Mouse (Mus musculus): ENCODE measurements at regions not wholly inside any gene's neighbourhood (a gene's known extent, or its start where the extent isn't known, plus 50 kb on each side); places are given as distances from the start of the nearest gene placed in this dataset.

DNA sequence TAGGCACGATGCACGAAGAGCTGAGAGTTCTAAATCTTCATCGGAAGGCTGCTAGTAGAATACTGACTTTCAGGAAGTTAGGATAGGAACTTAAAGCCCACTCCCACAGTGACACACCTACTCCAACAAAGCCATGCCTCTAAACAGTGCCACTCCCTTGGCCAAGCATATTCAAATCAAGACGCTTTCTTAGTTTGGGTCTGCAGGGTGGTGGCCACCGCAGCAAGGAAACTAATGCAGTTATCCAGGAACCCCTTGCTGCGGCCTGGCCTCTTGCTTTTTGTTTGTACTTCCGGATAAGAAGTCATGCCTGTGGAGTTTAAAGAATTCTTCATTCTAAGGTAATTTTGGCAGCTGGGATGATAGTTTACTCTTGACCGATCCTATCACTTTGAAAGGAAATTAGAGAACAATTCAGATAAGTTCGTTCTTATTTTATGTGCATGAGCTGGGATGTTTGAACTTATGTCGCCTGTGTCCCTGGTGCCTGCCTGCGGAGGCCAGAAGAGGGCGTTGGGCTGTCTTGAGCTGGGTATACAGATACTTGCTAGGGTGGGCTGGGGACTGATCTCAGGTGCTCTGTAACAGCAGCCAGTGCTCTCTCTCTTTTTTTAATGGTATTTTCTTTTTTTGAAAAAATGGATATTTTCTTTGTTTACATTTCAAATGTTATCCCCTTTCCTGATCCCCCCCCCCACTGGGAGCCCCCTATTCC lies 298.5 kb downstream of the Gm11011 start:
- POLR2A ChIA-PET: interaction anchor here in 3 of 4 experiments (0.6 to 1.8 kb wide), 15 partner anchors 9 to 598 kb away, joined by 3 to 10 read pairs (median 3); no protein-coding TSS in a partner anchor
- CTCF ChIA-PET: interaction anchor here (0.6 to 2.4 kb wide), 14 partner anchors 13 to 1417 kb away, joined by 3 to 9 read pairs (median 4); no protein-coding TSS in a partner anchor

- CTCF ChIA-PET: no interaction called here
- POLR2A ChIA-PET: no interaction called here
Observed at GRCm38 (mm10) chr2:169286701-169287100, 300.8 kb downstream of the Gm11011 start.

- ChIA-PET POLR2A (interaction anchor here in 3 of 4 experiments (0.6 to 2.3 kb wide), 4 partner anchors 10 to 204 kb away, joined by 3 to 6 read pairs (median 4); no protein-coding TSS in a partner anchor), CTCF (no interaction called here)
Observed at GRCm38 (mm10) chr2:169282508-169283117, 304.9 kb downstream of the Gm11011 start.

GRCm38 (mm10) chr2:169275371-169275770 lies 312.2 kb downstream of the Gm11011 start:
- POLR2A ChIA-PET: interaction anchor here in 1 of 4 experiments (0.7 kb wide), 1 partner anchor 107 kb away, joined by 6 read pairs; no protein-coding TSS in a partner anchor
- CTCF ChIA-PET: no interaction called here

DNA sequence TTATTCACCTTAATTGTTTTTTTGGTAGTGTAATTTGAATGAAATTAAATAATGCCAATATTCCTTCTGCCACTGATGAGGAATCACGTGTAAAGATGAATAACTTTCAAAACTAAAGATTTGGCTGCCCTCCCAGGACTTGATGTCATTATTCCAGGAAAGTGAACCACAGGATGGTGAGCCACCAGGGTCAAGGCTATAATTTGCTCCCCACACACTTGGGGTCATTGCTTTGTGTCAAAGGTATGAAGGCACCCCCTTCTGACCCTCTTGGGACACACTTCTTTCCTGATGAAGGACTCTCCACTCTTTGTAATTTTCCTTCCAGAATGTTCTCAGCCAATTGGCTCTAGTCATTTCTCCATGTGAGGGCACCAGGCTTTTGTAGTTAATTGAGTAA lies 313.4 kb downstream of the Gm11011 start:
- POLR2A ChIA-PET: no interaction called here

GRCm38 (mm10) chr2:169272622-169273021 lies 314.9 kb downstream of the Gm11011 start:
- POLR2A ChIA-PET: interaction anchor here in 2 of 4 experiments (0.6 to 1.8 kb wide), 6 partner anchors 9 to 243 kb away, joined by 3 to 10 read pairs (median 4); no protein-coding TSS in a partner anchor
- CTCF ChIA-PET: interaction anchor here in 2 of 4 experiments (0.7 to 0.9 kb wide), 3 partner anchors 88 to 788 kb away, joined by 3 to 4 read pairs (median 4); no protein-coding TSS in a partner anchor

More for the DNA sequence above, 313.4 kb downstream of the Gm11011 start:
- CTCF ChIA-PET: no interaction called here

GRCm38 (mm10) chr2:169272018-169272417 lies 315.5 kb downstream of the Gm11011 start:
- ChIA-PET CTCF (interaction anchor here in 3 of 4 experiments (0.6 to 0.9 kb wide), 6 partner anchors 17 to 816 kb away, joined by 3 to 4 read pairs (median 3); no protein-coding TSS in a partner anchor), POLR2A (interaction anchor here in 2 of 4 experiments (0.6 to 1.8 kb wide), 6 partner anchors 10 to 243 kb away, joined by 3 to 10 read pairs (median 4); no protein-coding TSS in a partner anchor)

GRCm38 (mm10) chr2:169260636-169261035 lies 305.2 kb upstream of the Zfp64 start:
- POLR2A ChIA-PET: interaction anchor here in 1 of 4 experiments (1.0 kb wide), 1 partner anchor 22 kb away, joined by 3 read pairs; no protein-coding TSS in a partner anchor
- CTCF ChIA-PET: no interaction called here

DNA sequence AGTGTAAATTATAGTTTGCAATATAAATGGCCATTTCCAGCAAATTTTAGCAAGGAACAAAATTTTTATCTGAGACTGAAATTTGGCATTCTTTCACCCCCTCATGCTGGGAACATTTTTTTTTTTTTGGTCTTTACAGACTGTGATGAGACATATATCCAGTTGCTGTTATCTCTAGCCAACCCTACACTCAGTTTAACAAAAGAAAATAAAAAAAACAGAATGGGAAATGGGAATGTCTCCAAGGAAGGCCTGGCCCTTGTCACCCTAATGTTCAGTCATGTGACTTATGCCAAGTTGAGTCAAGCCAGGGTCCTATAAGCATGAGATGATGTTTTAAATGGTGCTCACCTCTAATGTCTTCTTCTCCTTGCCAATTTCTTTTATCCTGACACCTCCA lies 289.2 kb upstream of the Zfp64 start:
- ChIA-PET CTCF (no interaction called here), POLR2A (no interaction called here)

DNA sequence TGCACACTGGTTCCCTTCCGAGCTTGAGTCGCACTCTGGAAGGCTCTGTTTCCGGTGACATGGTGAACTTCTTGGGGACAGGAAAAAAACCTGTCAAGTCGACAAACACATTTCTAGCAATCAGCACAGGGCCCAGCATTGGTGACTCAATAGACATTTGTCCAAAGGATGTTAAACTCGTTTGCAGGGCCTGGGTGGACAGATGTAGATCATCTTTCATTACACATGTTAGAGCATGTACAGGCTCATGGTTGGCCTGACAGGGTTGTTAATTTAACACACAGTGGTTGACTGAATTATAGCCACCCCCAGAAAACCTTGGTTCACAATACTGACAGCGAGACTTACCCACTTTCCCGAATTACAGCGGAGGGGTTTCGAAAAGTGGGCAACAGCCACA lies 288.6 kb upstream of the Zfp64 start:
- ChIA-PET POLR2A (no interaction called here), CTCF (no interaction called here)

DNA sequence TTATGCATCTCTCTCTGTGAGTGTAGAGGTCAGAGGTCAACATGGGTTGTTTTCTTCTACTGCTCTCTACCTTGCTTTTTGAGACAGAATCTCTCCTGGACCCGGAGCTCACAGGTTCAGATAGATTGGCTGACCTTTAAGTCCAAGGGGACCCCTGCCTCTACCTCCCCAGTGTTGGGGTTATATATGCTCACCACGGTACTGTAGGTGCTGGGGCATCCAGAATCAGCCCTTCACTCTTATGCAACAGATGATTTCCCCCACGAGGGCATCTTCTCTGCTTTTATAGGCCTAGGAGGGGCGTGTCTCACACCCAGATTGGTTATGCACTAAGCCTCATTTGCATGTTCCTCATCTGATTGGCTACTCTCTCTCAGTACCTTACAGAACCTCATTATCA lies 282.5 kb upstream of the Zfp64 start:
- CTCF ChIA-PET: no interaction called here
- POLR2A ChIA-PET: no interaction called here

GRCm38 (mm10) chr2:169237321-169237720 lies 281.9 kb upstream of the Zfp64 start:
- POLR2A ChIA-PET: no interaction called here
- CTCF ChIA-PET: no interaction called here

DNA sequence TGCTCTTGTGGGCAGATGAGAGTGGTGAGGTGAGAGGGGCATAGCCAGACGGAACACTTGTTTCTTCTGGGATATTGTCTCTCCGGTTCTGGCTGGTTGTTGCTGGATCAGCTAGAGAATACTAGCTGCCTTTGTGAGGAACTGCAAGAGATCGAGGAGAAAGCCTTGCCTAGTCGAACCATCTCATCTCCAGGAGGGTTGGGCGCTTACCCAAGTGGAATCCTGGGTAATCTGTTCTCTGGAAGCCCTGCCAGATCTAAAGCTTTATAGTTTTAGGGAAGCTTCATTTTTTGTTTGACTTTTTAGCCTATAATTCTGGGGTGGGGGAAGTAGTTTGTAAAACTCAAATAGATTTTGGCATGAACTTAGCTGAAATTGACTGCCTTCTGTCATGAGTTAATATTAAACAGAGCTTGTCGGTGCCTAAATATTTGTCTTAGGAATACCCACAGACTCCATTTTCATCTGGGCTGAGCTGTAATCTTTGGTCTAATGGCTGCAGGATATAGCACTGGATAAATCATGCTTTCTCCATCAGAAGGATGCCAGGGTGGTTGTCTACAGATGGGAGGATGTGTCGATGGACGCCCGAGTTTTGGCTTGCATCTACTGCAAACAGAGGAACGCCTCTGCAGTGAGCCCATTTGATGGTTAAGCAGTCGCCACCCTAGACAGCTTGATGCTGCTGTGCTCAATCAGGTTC lies 279.1 kb upstream of the Zfp64 start:
- CTCF ChIA-PET: no interaction called here
- POLR2A ChIA-PET: interaction anchor here in 1 of 4 experiments (0.5 kb wide), 1 partner anchor 892 kb away, joined by 6 read pairs; no protein-coding TSS in a partner anchor

DNA sequence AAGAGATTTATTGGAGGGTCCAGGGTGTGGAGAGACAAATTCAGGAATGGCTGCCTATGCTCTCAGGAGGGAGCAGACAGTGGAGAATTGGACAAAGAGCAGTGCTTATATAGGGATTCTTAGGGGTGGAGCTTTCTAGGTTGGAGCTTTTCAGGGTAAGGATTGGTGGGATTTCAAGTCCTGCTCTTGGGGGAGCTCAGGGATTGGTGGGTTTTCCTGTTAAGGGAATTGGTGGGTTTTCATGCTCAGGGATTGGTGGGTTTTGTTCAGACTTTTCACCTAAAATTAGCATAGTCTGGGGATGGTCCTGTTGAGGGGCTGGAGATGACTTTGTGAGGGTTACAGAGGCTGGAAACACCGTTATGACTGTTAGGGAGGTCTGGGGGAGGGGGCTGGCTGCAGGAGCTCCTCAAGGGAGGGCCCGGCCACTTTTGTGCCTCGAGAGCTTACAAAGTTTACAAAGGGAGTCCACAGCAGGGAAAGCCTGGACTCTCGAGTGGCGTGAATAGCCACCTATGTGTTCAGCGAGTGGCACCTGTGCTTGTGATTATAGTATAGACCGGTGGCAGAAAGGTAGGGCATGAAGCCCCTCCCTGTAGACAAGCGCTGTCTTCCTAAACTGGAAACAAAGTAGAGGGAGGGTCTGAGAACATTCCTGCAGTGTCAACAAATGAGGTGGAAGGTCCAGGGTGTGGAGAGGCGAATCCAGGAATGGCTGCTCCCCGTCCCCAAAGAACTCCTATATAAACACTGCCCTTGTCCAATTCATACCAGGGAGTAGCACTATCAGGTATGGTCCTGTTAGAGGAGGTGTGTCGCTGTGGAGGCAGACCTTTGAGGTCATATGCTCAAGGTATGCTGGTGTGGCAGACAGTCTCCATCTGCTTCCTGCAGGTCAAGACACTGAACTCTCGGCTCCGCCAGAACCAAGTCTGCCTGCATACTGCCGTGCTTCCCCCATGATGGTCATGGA lies 278.1 kb upstream of the Zfp64 start:
- POLR2A ChIA-PET: interaction anchor here in 1 of 4 experiments (0.6 to 1.2 kb wide), 2 partner anchors 14 to 56 kb away, joined by 3 read pairs; no protein-coding TSS in a partner anchor
- CTCF ChIA-PET: no interaction called here

GRCm38 (mm10) chr2:169222264-169222663 lies 266.9 kb upstream of the Zfp64 start:
- CTCF ChIA-PET: no interaction called here

GRCm38 (mm10) chr2:169221141-169221540 lies 265.8 kb upstream of the Zfp64 start:
- ChIA-PET CTCF (no interaction called here), POLR2A (no interaction called here)

More at GRCm38 (mm10) chr2:169222264-169222663, 266.9 kb upstream of the Zfp64 start:
- POLR2A ChIA-PET: no interaction called here

DNA sequence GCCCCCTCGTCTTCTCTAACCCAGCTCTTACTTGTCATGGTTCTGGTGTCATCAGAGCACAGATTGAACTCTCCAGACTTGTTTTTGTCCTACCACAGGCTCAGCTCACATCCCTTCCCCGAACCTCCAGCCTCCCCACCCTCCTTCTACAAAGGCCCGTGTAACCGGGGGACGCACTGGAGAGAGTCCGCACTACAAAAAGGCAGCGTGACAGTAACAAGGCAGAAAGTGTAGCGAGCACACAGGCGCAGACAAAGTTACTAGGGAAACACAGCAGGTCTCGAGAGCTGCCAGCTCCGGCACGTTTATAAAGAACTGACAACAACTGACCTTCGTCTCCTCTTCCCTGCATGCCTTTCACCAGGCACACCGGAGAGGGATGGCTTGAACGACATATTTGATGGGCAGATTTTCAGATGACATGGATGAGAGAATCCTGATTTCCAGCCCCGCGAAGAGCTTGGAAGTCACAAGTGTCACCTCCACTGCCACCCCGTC lies 260.2 kb upstream of the Zfp64 start:
- ChIA-PET CTCF (interaction anchor here in 1 of 4 experiments (0.6 kb wide), 1 partner anchor 78 kb away, joined by 3 read pairs; no protein-coding TSS in a partner anchor), POLR2A (interaction anchor here in 1 of 4 experiments (1.1 to 1.4 kb wide), 2 partner anchors 8 to 78 kb away, joined by 3 to 5 read pairs; no protein-coding TSS in a partner anchor)

DNA sequence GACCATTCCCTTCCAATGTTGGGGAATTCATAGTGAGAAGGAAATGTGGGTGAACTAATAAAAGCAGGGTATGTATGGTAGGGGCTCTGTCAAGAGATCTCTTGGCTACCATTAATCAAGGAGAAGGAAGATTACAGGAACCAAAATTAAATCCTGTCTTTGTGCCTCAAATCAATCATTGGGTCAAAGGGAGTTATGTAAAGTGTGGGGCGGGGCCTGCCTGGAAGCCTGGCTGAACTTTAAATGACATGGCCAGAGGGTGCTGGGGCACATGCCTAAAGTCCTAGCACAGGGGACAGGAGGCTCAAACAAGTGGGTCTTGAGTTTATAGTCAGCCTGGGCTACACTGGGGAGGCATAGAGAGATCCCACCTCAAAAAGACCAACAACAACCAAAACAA lies 259.0 kb upstream of the Zfp64 start:
- ChIA-PET POLR2A (interaction anchor here in 1 of 4 experiments (1.4 kb wide), 1 partner anchor 9 kb away, joined by 5 read pairs; no protein-coding TSS in a partner anchor), CTCF (interaction anchor here in 1 of 4 experiments (0.5 kb wide), 1 partner anchor 176 kb away, joined by 3 read pairs; no protein-coding TSS in a partner anchor)
